Mouse (Mus musculus) erythroblast, embryonic 14.5 days (primary cell): ENCODE results near the gene Tarsl2. TPM values are rescaled to one million over a fixed set of nuclear protein-coding genes. Genes with fewer than 3 reads are reported as not detected.
A peak's percentile ranks its signal among the peaks of the same experiment; 100 is the strongest.

Source experiments
- H3K27me3 ChIP-seq: 2 replicates; pipeline ENCODE4 v1.6.1; 2012; ENCODE audit warnings: inconsistent platforms; ENCODE audit not compliant: control insufficient read depth
- H3K36me3 ChIP-seq: 2 replicates; pipeline ENCODE4 v1.6.1; 2012; ENCODE audit warnings: mild to moderate bottlenecking, inconsistent platforms; ENCODE audit not compliant: control insufficient read depth
- H3K4me1 ChIP-seq: 2 replicates; pipeline ENCODE4 v1.6.1; 2012; ENCODE audit warnings: inconsistent platforms; ENCODE audit not compliant: control insufficient read depth
- H3K4me3 ChIP-seq: replicated peaks from 2 replicates; pipeline ENCODE3; 2012; ENCODE audit warnings: moderate library complexity, mild to moderate bottlenecking, inconsistent platforms
- H3K9me3 ChIP-seq: 2 replicates; pipeline ENCODE4 v1.6.1; 2012; ENCODE audit warnings: low read length, inconsistent platforms, mixed read lengths; ENCODE audit not compliant: control insufficient read depth
- GATA1 ChIP-seq: IDR thresholded peaks from 2 replicates; pipeline ENCODE4 v1.6.1; 2012; ENCODE audit warnings: low read length, inconsistent platforms, mixed read lengths
- TAL1 ChIP-seq: IDR thresholded peaks from 3 replicates; pipeline ENCODE4 v1.6.1; 2012; ENCODE audit warnings: low read length, inconsistent platforms, mixed read lengths
- polyA plus RNA-seq: library from polyadenylated mRNA; stranded (reverse); fragments of >175 nt; gene quantifications from 2 replicates; pipeline ENCODE4 v1.2.3, GENCODE M21; 2012

Tarsl2 gene
- polyA plus RNA-seq, 1 experiment, result 1.5 TPM

DNA sequence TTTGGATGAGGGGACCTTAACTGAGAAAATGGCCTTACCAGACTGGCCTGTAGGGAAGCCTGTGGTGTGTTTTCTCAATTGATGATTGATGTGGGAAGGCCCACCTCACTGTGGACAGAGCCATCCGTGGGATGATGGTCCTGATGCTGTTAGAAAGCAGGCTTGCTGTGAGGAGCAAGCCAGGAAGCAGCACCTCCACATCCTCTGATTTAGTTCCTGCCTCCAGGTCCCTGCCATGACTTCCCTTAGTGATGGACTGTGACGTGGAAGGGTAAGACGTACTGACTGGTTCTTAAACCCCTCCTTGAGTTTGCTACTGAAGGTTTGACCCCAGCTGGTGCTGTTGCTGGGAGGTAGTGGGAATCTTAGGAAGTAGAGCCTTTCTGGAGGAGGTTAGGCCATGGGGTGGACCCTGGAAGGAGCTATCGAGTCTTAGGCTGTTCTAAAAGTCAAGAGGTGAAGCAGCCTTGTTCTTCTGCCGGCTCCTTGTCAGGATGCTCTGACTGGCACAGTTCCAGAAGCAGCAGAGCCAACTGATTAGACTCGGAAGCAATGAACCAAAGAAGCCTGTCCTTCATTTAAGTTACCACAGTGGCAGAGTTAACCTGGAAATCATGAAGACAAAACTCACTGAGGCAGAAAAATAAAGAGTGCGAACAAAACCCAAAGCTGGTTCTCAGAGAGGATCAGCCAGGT is 34.4 kb downstream of the Tarsl2 start:
- H3K27me3 ChIP-seq, result no peaks in the 10 kb centered on the region
- no peak overlapping the region for H3K4me3 ChIP-seq
- peaks cover 86% of the 10 kb centered on the region for H3K36me3 ChIP-seq
- no peak for TF ChIP-seq TAL1
- no peak for TF ChIP-seq GATA1
- H3K4me1 ChIP-seq, result peaks cover 2% of the 10 kb centered on the region
- H3K9me3 ChIP-seq, result no peaks in the 10 kb centered on the region

DNA sequence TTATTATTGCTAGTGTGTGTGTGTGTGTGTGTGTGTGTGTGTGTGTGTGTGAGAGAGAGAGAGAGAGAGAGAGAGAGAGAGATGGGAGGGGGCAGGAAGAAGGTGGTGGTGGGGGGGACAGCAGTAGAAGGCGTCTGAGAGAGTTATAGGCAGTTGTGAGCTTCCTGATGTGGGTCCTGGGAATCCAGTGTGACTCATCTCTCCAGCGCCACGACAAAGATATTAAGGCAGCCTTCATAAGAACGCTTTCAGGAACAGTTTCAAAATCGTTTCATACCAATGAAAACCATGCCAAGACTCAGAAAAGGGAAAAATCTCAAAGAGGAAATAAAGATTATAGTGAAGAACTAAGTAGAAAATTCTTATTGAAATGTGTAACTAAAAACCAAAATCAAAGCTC is 36.5 kb downstream of the Tarsl2 start:
- H3K27me3 ChIP-seq, result no peaks in the 10 kb centered on the region
- H3K4me3 ChIP-seq, result no peak overlapping the region
- H3K9me3 ChIP-seq, result no peaks in the 10 kb centered on the region
- H3K36me3 ChIP-seq, result peaks cover 91% of the 10 kb centered on the region
- H3K4me1 ChIP-seq, result no peaks in the 10 kb centered on the region
- TF ChIP-seq TAL1 (no peak), GATA1 (no peak)

DNA sequence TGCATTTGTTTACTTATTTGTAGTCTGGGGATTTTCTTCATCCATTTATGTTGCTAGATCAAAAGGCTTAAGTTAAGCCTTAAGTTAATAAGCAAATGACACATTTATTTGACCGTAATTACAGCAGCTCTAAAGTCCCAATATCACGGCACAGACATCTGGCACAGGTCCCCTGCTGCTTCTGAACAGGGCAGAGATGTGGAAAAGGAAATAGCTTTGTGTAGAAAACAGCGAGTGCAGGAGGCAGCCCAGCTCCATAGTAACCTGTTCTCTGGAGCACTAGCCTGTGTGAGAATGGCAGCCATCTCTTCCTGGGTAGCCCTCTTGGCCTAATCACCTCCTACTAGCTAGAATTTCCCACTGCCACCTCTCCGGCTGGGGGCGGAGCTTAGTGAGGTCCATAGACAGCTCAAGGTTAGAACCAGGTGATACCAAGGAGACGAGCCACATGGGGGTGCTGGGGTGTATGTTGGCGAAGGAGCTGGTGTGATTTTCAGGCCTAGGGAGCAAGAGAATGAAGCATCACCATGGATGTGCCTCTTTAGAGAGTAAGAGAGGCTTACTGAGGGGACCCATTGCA is 39.6 kb downstream of the Tarsl2 start:
- no peaks in the 10 kb centered on the region for H3K27me3 ChIP-seq
- no peak overlapping the region for H3K4me3 ChIP-seq
- H3K9me3 ChIP-seq, result no peaks in the 10 kb centered on the region
- TF ChIP-seq GATA1 (no peak), TAL1 (no peak)
- H3K36me3 ChIP-seq, result peaks cover 91% of the 10 kb centered on the region
- no peaks in the 10 kb centered on the region for H3K4me1 ChIP-seq

DNA sequence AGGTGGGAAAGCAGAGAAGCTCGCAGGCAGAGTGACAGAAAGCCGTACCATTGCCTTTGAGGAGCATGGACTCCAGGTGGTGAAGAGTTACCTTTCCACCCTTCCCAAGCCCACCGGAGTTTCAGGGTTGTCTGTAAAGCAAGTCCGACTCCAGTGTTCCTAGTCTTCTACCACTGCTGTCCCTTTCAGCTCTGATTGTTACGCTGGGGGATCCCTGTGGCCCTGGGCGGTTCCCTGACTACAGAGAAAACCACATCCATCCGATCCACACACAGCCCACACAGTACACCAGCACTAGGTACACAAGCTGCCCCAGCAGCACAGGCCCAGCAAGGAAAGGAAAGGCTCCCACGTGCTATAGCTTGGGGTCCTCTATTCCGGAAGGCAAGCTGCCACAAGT is 42.0 kb downstream of the Tarsl2 start:
- H3K27me3 ChIP-seq, result no peaks in the 10 kb centered on the region
- TF ChIP-seq GATA1, result no peak
- TF ChIP-seq TAL1, result no peak
- no peaks in the 10 kb centered on the region for H3K4me1 ChIP-seq
- H3K9me3 ChIP-seq, result no peaks in the 10 kb centered on the region
- H3K36me3 ChIP-seq, result peaks cover 96% of the 10 kb centered on the region
- no peak overlapping the region for H3K4me3 ChIP-seq

DNA sequence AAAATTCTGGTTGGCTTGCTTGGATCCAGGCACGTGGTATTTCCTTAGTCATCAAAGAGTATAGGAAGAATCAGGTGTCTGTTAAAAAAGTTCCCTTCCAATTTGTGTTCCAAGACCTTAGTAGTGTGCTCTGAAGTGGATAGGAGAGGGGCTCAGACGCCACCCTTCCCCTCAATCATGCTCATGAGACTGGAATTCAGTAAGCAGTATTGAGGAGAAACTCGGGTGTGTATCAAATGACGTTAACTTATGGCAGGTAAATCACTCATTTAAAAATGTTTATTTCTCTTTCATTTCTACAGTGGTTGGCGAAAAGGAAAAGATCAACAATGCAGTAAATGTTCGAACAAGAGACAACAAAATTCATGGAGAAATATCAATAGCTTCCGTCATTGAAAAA is 46.2 kb downstream of the Tarsl2 start, which contains the start of gene Tm2d3:
Gene Tm2d3 (plus strand): TSS at position 301 of the 400 bp plus-strand sequence.
- H3K9me3 ChIP-seq, result no peaks in the 10 kb centered on the region
- no peak for TF ChIP-seq TAL1
- no peak for TF ChIP-seq GATA1
- H3K4me3 ChIP-seq, result no peak within 1 kb of the TSS
- no peaks in the 10 kb centered on the region for H3K27me3 ChIP-seq
- peaks cover 79% of the 10 kb centered on the region for H3K36me3 ChIP-seq
- H3K4me1 ChIP-seq, result peaks cover 23% of the 10 kb centered on the region

DNA sequence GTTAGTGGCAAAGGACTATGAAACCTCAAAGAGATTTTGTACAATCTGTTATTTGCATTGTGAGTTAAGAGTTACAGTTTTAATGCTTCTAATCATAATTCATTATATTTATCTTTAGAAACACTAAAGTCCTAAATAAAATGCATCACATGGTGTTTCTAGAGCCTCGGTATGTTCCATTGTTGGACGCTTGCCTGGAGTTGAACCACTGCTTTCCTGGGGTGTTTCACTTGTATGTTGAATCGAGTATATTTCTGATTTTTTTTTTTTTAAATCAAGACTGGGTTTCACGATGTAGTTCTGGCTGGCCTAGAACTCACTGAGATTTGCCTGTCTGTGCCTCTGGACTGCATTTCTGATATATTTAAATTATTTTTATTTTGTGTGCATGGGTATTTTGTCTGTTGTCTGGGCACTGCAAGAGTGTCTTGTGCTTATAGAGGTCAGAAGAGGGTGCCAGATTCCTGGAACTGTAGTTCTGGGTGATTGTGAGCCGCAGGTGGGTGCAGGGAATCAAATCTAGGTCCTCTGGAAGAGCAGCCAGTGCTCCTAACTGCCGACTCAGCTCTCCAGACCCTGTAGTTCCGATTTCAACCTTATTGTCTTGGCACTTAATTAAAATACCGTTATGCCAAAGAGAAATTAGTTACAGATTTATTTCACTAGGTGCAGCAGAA is 47.4 kb downstream of the Tarsl2 start:
- Histone ChIP-seq H3K27me3 (no peaks in the 10 kb centered on the region), H3K4me3 (no peak overlapping the region), H3K4me1 (peaks cover 23% of the 10 kb centered on the region), H3K9me3 (no peaks in the 10 kb centered on the region), H3K36me3 (peaks cover 77% of the 10 kb centered on the region)
- no peak for TF ChIP-seq GATA1
- no peak for TF ChIP-seq TAL1

DNA sequence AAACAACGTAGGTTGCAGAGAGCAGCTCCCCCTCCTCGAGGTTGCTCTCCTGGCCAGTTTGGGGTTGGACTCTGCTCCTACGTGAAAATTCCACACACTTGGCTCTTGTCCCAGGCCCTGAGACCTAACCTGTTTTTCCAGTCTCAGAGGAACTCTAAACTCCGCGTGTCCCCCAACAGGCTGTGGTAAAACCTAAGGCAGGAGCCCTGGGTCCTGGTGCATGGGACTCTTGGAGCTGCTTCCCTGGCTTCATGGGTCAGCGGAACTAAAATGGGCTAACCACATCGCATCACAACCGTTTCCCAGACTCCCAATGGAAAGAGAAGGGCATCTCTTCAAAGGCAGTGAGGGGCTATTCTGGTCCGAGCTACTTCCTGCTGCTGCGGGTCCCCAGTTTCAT is 48.2 kb downstream of the Tarsl2 start:
- TF ChIP-seq GATA1 (no peak), TAL1 (no peak)
- no peaks in the 10 kb centered on the region for H3K27me3 ChIP-seq
- peak overlapping the region; percentile 94 for H3K4me3 ChIP-seq
- peaks cover 77% of the 10 kb centered on the region for H3K36me3 ChIP-seq
- H3K9me3 ChIP-seq, result no peaks in the 10 kb centered on the region
- H3K4me1 ChIP-seq, result peaks cover 23% of the 10 kb centered on the region

DNA sequence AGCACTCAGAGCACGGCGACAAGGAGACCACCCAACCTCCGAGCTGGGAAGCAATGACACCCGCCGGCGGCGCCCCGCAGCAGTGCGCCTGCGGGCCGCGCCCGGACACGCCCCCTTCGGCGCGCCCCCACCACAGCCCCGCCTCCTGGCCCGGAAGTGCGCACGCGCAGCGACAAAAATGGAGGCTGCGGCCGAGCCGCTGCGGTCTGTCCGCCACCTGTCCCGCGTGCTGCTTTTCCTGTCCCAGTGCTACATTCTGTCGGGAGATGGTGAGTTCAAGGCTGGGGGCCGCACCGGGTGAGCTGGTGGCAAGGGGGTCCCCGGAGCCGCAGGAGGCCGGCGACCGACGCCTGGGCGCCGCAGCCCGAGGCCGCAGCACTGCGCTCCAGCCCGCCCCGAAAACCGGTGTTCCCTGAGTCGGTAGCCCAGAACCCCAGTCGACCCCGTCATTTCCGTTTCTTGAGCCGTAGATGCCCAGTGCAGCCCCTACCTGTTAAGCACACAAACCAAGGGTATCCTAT is 48.7 kb downstream of the Tarsl2 start:
- Histone ChIP-seq H3K9me3 (no peaks in the 10 kb centered on the region), H3K36me3 (peaks cover 76% of the 10 kb centered on the region), H3K4me3 (peak overlapping the region; percentile 94), H3K27me3 (no peaks in the 10 kb centered on the region), H3K4me1 (peaks cover 23% of the 10 kb centered on the region)
- TF ChIP-seq TAL1 (no peak), GATA1 (no peak)

DNA sequence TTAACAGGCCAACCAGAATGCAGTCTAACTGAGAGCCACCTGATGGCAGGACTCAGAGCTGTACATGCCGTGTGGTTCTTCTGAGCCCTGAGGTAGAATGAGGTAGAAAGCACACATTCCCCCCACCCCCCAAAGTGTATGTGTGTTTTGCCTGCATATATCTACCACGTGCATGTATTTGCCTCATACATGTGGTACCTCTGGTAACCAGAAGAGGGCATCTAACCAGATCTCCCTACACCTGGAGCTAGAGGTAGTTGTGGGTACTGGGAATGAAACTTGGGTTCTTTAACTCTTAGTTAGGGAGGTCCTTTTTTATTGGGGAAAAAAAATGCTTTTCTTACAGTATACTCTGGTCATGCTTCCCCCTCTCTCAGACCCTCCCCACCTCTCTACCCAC is 51.8 kb downstream of the Tarsl2 start:
- H3K9me3 ChIP-seq, result no peaks in the 10 kb centered on the region
- peaks cover 77% of the 10 kb centered on the region for H3K36me3 ChIP-seq
- no peaks in the 10 kb centered on the region for H3K27me3 ChIP-seq
- no peak for TF ChIP-seq TAL1
- no peak for TF ChIP-seq GATA1
- peaks cover 23% of the 10 kb centered on the region for H3K4me1 ChIP-seq
- no peak overlapping the region for H3K4me3 ChIP-seq
